ENCODE assay signal across 11 mouse cellular contexts in the genomic region with DNA sequence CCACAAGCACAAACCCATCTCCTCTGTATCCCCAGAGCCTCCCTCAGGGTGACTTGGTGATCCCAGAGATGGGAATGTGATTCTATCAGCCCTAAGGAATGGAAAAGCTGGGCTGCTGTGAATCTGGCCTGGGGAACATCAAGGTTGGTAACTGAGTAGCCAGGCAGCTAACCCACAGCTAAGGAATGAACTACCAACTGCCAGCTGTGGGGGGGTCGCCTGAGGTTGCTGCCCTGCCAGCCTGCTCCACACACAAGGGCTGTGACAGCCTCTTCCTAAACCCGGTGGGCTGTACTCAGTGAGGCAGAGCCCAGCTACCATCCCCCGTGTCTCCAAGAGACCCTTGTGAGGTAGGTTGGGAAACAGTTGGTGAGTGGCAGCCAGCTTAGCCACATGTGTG. TPM values are rescaled to one million over a fixed set of nuclear protein-coding genes. Genes with fewer than 3 reads are reported as not detected.
DNase-seq lines count a peak whose midpoint lies in the region; ATAC-seq and TF ChIP-seq lines count a peak whose summit lies in the region.
"Had no signal": no experiment of that assay in that cellular context is flagged by ENCODE, and none has a peak within 500 bp of the region (broad histone marks: within the 10 kb centered on the region; RNA-seq: fewer than 3 reads in every experiment).

No protein-coding gene starts in this region.

- intact Hi-C loops in left cerebral cortex, adult 2 months (cut with DNase I), result no loop called here

- DNase-seq in cerebellum, adult 2 months, result no peak
- no peak for DNase-seq in cerebellum, adult 9-10 months
- no peak for DNase-seq in left cerebral cortex, adult 2 months (ENCODE audit: extremely low spot score in 1 of 2, low spot score in 2 of 2)
- no peak for DNase-seq in left cerebral cortex, adult 18-20 months (ENCODE audit: low spot score in 2 of 2)
- peak; percentile 82 for DNase-seq in kidney, adult 11 months
- DNase-seq in liver, postnatal 0 days, result no peak
- DNase-seq in ovary, adult 18-20 months (ENCODE audit: low spot score), result no peak
- no peak for DNase-seq in gastrocnemius, postnatal 25 days

- 43% methylated on average over 3 of the region's 3 CpGs for WGBS in cerebellum, adult 2 months
- WGBS in liver, postnatal 0 days (ENCODE audit: insufficient replicate concordance), result 54% methylated on average over 3 of the region's 3 CpGs

- 0 out of 2 replicates have a peak overlapping the region, but pooled peaks have one; percentile 2 for H3K9ac ChIP-seq in liver, postnatal 0 days (replicated peaks)
- H3K9ac ChIP-seq: midbrain, embryonic 13.5 days had no signal

- H3K27me3 ChIP-seq in cerebellum, adult 2 months (ENCODE audit: control insufficient read depth, insufficient read depth, low read length), result no peaks in the 10 kb centered on the region
- no peaks in the 10 kb centered on the region for H3K27me3 ChIP-seq in liver, postnatal 0 days (ENCODE audit: insufficient read depth, low read length)

- H3K4me2 ChIP-seq in liver, postnatal 0 days (ENCODE audit: low read depth, low read length), result no peak overlapping the region
- H3K4me2 ChIP-seq: midbrain, embryonic 13.5 days had no signal

- H3K27ac ChIP-seq in cerebellum, adult 2 months (ENCODE audit: insufficient read depth, low read length), result peak overlapping the region; percentile 45; the same call in 1 of the 2 replicates
- H3K27ac ChIP-seq in left cerebral cortex, adult 2 months, result peak overlapping the region; percentile 83
- H3K27ac ChIP-seq in liver, postnatal 0 days (ENCODE audit: low read depth), result peak overlapping the region; percentile 91
- H3K27ac ChIP-seq: midbrain, embryonic 13.5 days had no signal

- TF ChIP-seq CTCF in cerebellum, adult 2 months (IDR thresholded peaks at IDR 0.05; ENCODE audit: borderline replicate concordance, insufficient read depth, low read depth, low read length), result no peak
- no peak for TF ChIP-seq CTCF in left cerebral cortex, adult 2 months (IDR thresholded peaks at IDR 0.05)
- no peak for TF ChIP-seq CTCF in liver, postnatal 0 days (IDR thresholded peaks at IDR 0.05; ENCODE audit: low read depth)

- H3K36me3 ChIP-seq in liver, postnatal 0 days (replicated peaks; ENCODE audit: insufficient read depth, low read length), result no peaks in the 10 kb centered on the region
- H3K36me3 ChIP-seq: G1E; midbrain, embryonic 13.5 days had no signal

- H3K9me3 ChIP-seq in liver, postnatal 0 days (ENCODE audit: low read length), result no peaks in the 10 kb centered on the region
- H3K9me3 ChIP-seq: G1E; midbrain, embryonic 13.5 days had no signal

- no peak for TF ChIP-seq EP300 in liver, postnatal 0 days (IDR thresholded peaks at IDR 0.05; ENCODE audit: low read depth)

- no peak for ATAC-seq in liver, postnatal 0 days
- ATAC-seq: midbrain, embryonic 13.5 days had no signal

- no peak for TF ChIP-seq POLR2A in cerebellum, adult 2 months (IDR thresholded peaks at IDR 0.05; ENCODE audit: borderline replicate concordance, insufficient read depth, low read length)

- H3K4me3 ChIP-seq in cerebellum, adult 2 months (replicated peaks; ENCODE audit: insufficient read depth, low read depth, low read length), result no peak overlapping the region
- no peak overlapping the region for H3K4me3 ChIP-seq in left cerebral cortex, adult 2 months
- no peak overlapping the region for H3K4me3 ChIP-seq in liver, postnatal 0 days (ENCODE audit: low read depth, low read length)
- H3K4me3 ChIP-seq: erythroblast, embryonic 14.5 days; midbrain, embryonic 13.5 days had no signal

- peaks cover 44% of the 10 kb centered on the region for H3K4me1 ChIP-seq in cerebellum, adult 2 months (ENCODE audit: control insufficient read depth, insufficient read depth, low read length)
- peaks cover 42% of the 10 kb centered on the region for H3K4me1 ChIP-seq in liver, postnatal 0 days (ENCODE audit: insufficient read depth)

RNA-seq across cellular contexts. Expression of a gene that starts 10.9 kb away (rescaled TPM):
- polyA plus RNA-seq in cerebellum, adult 2 months (2012; rRNA removed), result 23.4 and 24.2 TPM in 2 replicates
- total RNA-seq in left cerebral cortex, adult 2 months (2021), result 10 to 100 TPM; 46.8 to 50.0 TPM
- total RNA-seq in left cerebral cortex, adult 18-20 months (2021), result 10 to 100 TPM; 36.3 to 45.9 TPM
- polyA plus RNA-seq in liver, postnatal 0 days (2015; fragmentation: Nextera tagmentation; extraction: Ambion mirVana), result 18.4 and 34.2 TPM in 2 replicates
- 10 to 100 TPM; 20.6 to 22.2 TPM for total RNA-seq in gastrocnemius, postnatal 25 days (2021)

RNA-seq across cellular contexts. Expression of a gene that starts 31.6 kb away (rescaled TPM):
- polyA plus RNA-seq in cerebellum, adult 2 months (2012; rRNA removed), result 28.6 and 32.0 TPM in 2 replicates
- total RNA-seq in left cerebral cortex, adult 2 months (2021), result 10 to 100 TPM; 22.1 to 26.3 TPM
- total RNA-seq in left cerebral cortex, adult 18-20 months (2021), result 10 to 100 TPM; 26.6 to 33.3 TPM
- 32.9 and 33.1 TPM in 2 replicates for polyA plus RNA-seq in liver, postnatal 0 days (2015; fragmentation: Nextera tagmentation; extraction: Ambion mirVana)
- total RNA-seq in gastrocnemius, postnatal 25 days (2021), result 1 to 10 TPM; 9.8 to 9.9 TPM

RNA-seq across cellular contexts. Expression of a gene that starts 32.0 kb away (rescaled TPM):
- polyA plus RNA-seq in cerebellum, adult 2 months (2012; rRNA removed), result 17.3 and 18.5 TPM in 2 replicates
- total RNA-seq in left cerebral cortex, adult 2 months (2021), result 10 to 100 TPM; 13.3 to 14.4 TPM
- 10 to 100 TPM; 13.0 to 13.6 TPM for total RNA-seq in left cerebral cortex, adult 18-20 months (2021)
- 3.6 and 3.7 TPM in 2 replicates for polyA plus RNA-seq in liver, postnatal 0 days (2015; fragmentation: Nextera tagmentation; extraction: Ambion mirVana)
- total RNA-seq in gastrocnemius, postnatal 25 days (2021), result 1 to 10 TPM; 3.5 to 5.2 TPM
